Mouse (Mus musculus) gastrocnemius, adult 2 months (tissue): ENCODE data around the gene Aldh3b1. TPM values are rescaled to one million over a fixed set of nuclear protein-coding genes. Genes with fewer than 3 reads are reported as not detected.
A peak's percentile ranks its signal among the peaks of the same experiment; 100 is the strongest.

ENCODE experiments used
- DNase-seq: peaks from one replicate; pipeline ENCODE4 v3.0.0; 2022
- H3K27ac ChIP-seq: fragments of 200-600 bp; 2 replicates; pipeline ENCODE4 v1.8.1; 2022; ENCODE audit warnings: mild to moderate bottlenecking
- H3K4me3 ChIP-seq: fragments of 200-600 bp; 2 replicates; pipeline ENCODE4 v1.8.1; 2022; ENCODE audit warnings: mild to moderate bottlenecking, moderate library complexity
- CTCF ChIP-seq: fragments of 200-600 bp; IDR thresholded peaks from 2 replicates; pipeline ENCODE4 v1.8.1; 2022; ENCODE audit warnings: antibody characterized with exemption, mild to moderate bottlenecking, moderate library complexity
- intact Hi-C: fragments of 180-260 bp; cut with DNase I; formaldehyde crosslinking; loops from one replicate; pipeline ENCODE4 v1.15.1; 2025
- total RNA-seq, 2 experiments: library from RNA; stranded (reverse); gene quantifications; 2 replicates each; pipeline ENCODE4 v1.2.3; 2021

Gene Aldh3b1
- total RNA-seq, 2 experiments from 2014 or later = 0.77 to 0.98 TPM

GRCm38 (mm10) chr19:3919928-3920327, 9.7 kb downstream of the Aldh3b1 start:
- no peak overlapping the region for H3K4me3 ChIP-seq
- no peak for TF ChIP-seq CTCF
- intact Hi-C loops = no loop called here
- H3K27ac ChIP-seq = no peak overlapping the region
- DNase-seq = no peak

DNA sequence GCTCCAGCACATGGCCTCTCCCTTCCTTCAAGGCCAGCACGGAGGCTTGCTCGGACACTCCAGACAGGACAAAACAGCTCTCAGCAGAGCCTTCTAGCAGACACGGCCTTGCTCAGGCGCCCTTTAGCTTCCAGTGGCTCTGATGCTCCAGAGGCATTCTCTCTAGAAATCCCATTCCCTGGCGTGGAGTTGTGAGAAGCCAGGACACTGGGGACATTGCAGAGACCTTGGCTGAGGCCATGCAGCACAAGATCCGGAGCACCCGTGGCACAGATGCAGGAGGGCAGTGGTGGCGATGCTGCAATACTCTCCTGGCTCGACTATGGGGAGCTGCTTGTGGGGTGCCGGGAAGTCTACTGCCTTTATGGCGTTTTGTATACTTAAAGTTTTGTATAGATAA, 12.9 kb downstream of the Aldh3b1 start:
- no peak for TF ChIP-seq CTCF
- intact Hi-C loops = no loop called here
- DNase-seq = no peak
- no peak overlapping the region for H3K4me3 ChIP-seq
- no peak overlapping the region for H3K27ac ChIP-seq

DNA sequence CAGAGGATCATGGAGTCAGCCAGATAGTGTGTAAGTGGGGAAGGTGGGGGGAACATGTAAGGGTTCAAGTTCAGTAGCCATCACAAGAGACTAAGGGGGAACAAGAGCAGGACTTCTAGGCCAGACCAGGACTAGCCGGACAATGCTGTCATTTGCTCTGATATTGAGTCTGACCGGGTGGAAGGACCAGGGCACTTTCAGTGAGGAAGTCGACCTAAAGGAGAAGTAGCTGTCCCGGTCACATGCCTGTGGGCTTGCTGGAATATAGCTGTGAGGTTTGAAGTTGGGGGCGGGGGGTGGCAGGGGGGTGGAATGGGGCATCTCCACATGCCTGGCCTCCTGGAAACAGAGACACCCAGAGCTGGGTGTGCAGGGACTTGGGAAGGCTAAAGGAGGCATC, 15.1 kb downstream of the Aldh3b1 start:
- no peak for TF ChIP-seq CTCF
- Histone ChIP-seq H3K27ac (no peak overlapping the region), H3K4me3 (no peak overlapping the region)
- intact Hi-C loops = loop anchor here (5.0 kb wide), 2 partner anchors 62 to 142 kb away; partner anchors contain the start of gene Chka
- DNase-seq = no peak

DNA sequence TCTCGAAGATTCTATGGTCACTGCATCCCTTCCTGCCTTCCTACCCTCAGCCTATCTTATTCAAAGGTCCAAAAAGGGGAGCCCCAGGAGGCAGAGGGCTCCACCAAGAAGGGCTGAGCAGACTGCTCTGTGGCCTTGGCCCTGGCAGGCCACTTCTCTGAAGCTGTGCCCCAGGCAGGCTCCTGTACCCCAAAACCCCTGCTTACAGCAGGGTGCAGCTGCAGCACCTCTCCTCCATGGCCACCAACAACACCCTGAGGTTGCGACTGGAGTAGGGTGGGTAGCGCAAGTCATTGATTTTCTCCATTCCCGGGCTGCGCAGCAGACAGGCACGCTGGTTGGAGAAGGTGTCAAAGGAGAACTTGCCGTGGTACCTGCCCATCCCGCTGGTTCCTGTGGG, 15.9 kb downstream of the Aldh3b1 start:
- TF ChIP-seq CTCF = no peak
- H3K4me3 ChIP-seq = peak overlapping the region; percentile 78
- H3K27ac ChIP-seq = peak overlapping the region; percentile 99
- DNase-seq = no peak
- intact Hi-C loops = loop anchor here (5.0 kb wide), 2 partner anchors 61 to 141 kb away; partner anchors contain the start of gene Chka

DNA sequence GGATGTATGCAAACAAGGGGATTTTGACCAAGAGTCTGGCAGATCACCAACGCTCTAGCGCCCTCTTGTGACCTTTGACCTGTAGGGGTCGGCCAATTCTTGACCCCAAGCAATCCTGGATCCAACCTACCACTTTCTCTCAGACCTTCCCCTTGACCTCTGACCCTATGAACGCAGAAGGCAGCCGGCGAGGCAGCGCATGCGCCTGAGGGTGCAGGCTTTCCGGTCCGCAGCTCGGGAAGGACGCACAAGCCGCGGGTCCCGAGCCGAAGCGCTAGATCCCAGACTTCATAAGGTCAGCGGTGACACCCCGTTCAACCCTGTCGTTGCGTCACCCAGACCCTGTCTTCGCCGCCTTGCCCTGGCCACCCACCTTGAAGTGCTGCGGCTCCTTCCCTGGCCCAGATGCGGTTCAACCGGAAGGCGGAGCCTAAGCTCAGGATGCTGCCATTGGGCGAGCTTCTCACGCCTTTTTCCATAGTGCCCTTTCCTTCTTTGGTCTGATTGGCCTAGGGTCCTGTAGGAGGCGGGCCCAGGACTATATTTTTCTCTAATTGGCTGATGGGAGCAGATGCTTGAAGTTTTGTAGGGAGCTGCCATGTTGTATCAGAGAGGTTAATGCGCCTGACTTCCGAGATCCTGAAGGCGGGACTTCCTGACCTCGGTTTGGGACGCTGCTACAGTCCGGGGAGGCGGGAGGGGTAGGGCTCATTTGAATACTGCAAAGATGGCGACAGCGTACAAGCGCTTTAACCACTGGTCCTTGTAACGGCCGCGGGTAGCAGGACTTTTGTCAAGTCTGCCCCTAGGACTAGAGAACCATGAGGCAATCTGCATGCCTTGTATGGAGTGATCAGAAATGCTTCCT, 17.0 kb downstream of the Aldh3b1 start, which contains the start of gene Ndufs8:
TSS of gene Ndufs8 (minus strand) at position 438 of the 868 bp plus-strand sequence.
- Histone ChIP-seq H3K27ac (peak within 1 kb of the TSS; percentile 99), H3K4me3 (peak within 1 kb of the TSS; percentile 78)
- DNase-seq = peak; percentile 93
- intact Hi-C loops = loop anchor here (5.0 kb wide), 2 partner anchors 60 to 140 kb away; partner anchors contain the start of gene Chka
- TF ChIP-seq CTCF = no peak

DNA sequence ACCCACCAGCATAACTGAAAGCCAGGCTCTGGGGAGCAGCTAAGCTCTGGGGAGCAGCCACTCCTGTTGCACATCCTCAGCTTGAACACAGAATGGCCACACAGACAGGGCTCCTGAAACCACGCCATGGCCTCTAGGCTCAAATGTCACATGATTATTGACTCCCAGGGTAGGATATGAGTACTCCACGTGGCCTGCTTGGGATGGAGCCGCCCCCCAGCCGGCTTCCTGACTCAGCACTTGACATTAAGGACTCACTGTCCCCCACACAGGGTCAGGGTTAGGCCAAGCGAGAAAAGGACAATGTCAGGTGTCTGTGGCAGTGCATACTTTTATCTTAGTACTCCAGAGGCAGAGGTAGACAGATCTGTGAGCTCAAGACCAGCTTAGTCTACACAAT, 19.4 kb downstream of the Aldh3b1 start:
- H3K4me3 ChIP-seq = no peak overlapping the region
- no peak overlapping the region for H3K27ac ChIP-seq
- intact Hi-C loops = loop anchor here (5.0 kb wide), 2 partner anchors 58 to 138 kb away; partner anchors contain the start of gene Chka
- no peak for TF ChIP-seq CTCF
- DNase-seq = no peak

- H3K27ac ChIP-seq = peak overlapping the region; percentile 81; the same call in 1 of the 2 replicates
- intact Hi-C loops = no loop called here
- peak; percentile 15 for DNase-seq
- peak overlapping the region; percentile 73 for H3K4me3 ChIP-seq
- TF ChIP-seq CTCF = no peak
Measured at GRCm38 (mm10) chr19:3907876-3908660, 21.5 kb downstream of the Aldh3b1 start.

- no peak for TF ChIP-seq CTCF
- Histone ChIP-seq H3K4me3 (peak within 1 kb of the TSS; percentile 73), H3K27ac (peak within 1 kb of the TSS; percentile 81)
- DNase-seq = peak; percentile 86
- intact Hi-C loops = no loop called here
Measured at GRCm38 (mm10) chr19:3906795-3907786, 22.5 kb downstream of the Aldh3b1 start, which contains the start of gene Tcirg1. Gene Tcirg1 (minus strand): TSS chr19:3907133.

- DNase-seq = peak; percentile 24
- TF ChIP-seq CTCF = no peak
- intact Hi-C loops = no loop called here
- Histone ChIP-seq H3K27ac (peak overlapping the region; percentile 81), H3K4me3 (peak overlapping the region; percentile 73)
Measured at GRCm38 (mm10) chr19:3906326-3906725, 23.3 kb downstream of the Aldh3b1 start.

DNA sequence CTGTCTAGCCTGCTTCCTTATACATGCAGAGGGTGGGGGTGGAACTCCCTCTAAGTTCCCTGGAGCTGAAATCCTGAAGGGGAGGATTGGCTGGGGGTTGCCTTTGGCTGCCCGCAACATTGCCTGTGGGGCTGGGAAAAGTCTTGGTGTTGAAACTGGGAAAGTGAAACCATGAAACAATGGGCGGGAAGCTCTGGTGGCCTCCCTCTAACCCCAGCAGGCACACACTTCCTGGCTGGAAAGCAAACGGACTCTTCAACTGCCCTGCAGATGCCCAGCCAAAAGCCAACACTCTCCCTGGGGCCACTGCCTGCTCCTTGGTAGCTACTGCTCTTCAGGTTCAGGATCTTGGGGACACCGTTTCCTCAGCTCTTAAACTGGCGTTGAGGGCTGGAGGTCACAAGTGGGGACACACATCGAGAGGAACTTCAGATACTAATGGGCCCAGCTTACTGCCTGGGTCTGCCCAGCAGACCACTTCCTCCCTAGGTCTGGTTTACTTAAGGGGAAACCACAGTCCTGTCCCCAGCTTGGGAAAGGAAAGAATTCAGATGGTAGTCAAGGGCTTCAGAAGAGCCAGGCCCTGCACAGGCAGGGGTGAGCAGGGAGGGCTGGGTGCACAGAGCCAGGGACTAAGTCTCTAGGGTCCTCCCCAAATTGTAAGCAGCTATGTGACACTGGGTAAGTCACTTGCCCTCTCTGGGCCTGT, 24.2 kb downstream of the Aldh3b1 start:
- TF ChIP-seq CTCF = no peak
- Histone ChIP-seq H3K4me3 (peak overlapping the region; percentile 73), H3K27ac (peak overlapping the region; percentile 81)
- peak; percentile 57 for DNase-seq
- intact Hi-C loops = no loop called here

GRCm38 (mm10) chr19:3904363-3904675, 25.3 kb downstream of the Aldh3b1 start:
- Histone ChIP-seq H3K27ac (peak overlapping the region; percentile 81), H3K4me3 (peak overlapping the region; percentile 73)
- DNase-seq = peak; percentile 20
- intact Hi-C loops = no loop called here
- TF ChIP-seq CTCF = no peak
